Mouse (Mus musculus): ENCODE results near the gene Pak1ip1.
"Not testable (repeated sequence)": the region's sequence is repeated elsewhere in the genome, so short reads cannot be mapped to it uniquely, and the experiment has no call there.

Gene Pak1ip1

GRCm38 (mm10) chr13:41000926-41001639 is at the start of gene Pak1ip1:
Gene Pak1ip1 (plus strand): TSS chr13:41001023.
- DNase-seq, result peak; percentile 93 to 96

- DNase-seq, result no peak
Measured at GRCm38 (mm10) chr13:40951386-40951976, 49.3 kb upstream of the Pak1ip1 start.

- no peak for DNase-seq
Measured at GRCm38 (mm10) chr13:40953231-40953630, 47.6 kb upstream of the Pak1ip1 start.

- DNase-seq, result peak in 1 of 2 experiments; percentile 27
Measured at GRCm38 (mm10) chr13:40955773-40956172, 45.0 kb upstream of the Pak1ip1 start.

GRCm38 (mm10) chr13:40967609-40968008 is 33.2 kb upstream of the Pak1ip1 start:
- DNase-seq, result no peak

- DNase-seq, result no peak
Measured at GRCm38 (mm10) chr13:40968564-40968963, 32.3 kb upstream of the Pak1ip1 start.

GRCm38 (mm10) chr13:40969761-40970390 is 30.9 kb upstream of the Pak1ip1 start:
- no peak for DNase-seq

- DNase-seq, result no peak
Measured at GRCm38 (mm10) chr13:40971261-40971660, 29.6 kb upstream of the Pak1ip1 start.

- DNase-seq, result no peak
Measured at GRCm38 (mm10) chr13:40971831-40972230, 29.0 kb upstream of the Pak1ip1 start.

GRCm38 (mm10) chr13:40972976-40973375 is 27.8 kb upstream of the Pak1ip1 start:
- no peak for DNase-seq

- peak; percentile 75 to 83 for DNase-seq
Measured at GRCm38 (mm10) chr13:40977609-40978008, 23.2 kb upstream of the Pak1ip1 start.

- DNase-seq, result peak; percentile 21 to 53
Measured at GRCm38 (mm10) chr13:40978652-40979051, 22.2 kb upstream of the Pak1ip1 start.

- DNase-seq, result peak; percentile 49 to 59
Measured at GRCm38 (mm10) chr13:40979321-40979720, 21.5 kb upstream of the Pak1ip1 start.

- no peak for DNase-seq
Measured at GRCm38 (mm10) chr13:40982759-40983158, 18.1 kb upstream of the Pak1ip1 start.

- no peak for DNase-seq
Measured at GRCm38 (mm10) chr13:40986081-40986480, 14.7 kb upstream of the Pak1ip1 start.

- DNase-seq, result not testable (repeated sequence)
Measured at GRCm38 (mm10) chr13:40987608-40988303, 13.1 kb upstream of the Pak1ip1 start.

- no peak for DNase-seq
Measured at GRCm38 (mm10) chr13:40988418-40988817, 12.4 kb upstream of the Pak1ip1 start.

- no peak for DNase-seq
Measured at GRCm38 (mm10) chr13:40994487-40995263, 6.1 kb upstream of the Pak1ip1 start.

- DNase-seq, result not testable (repeated sequence)
Measured at GRCm38 (mm10) chr13:40998537-40998936, 2.3 kb upstream of the Pak1ip1 start.

- DNase-seq, result peak; percentile 21 to 63
Measured at GRCm38 (mm10) chr13:41000140-41000925, 490 bp upstream of the Pak1ip1 start.

GRCm38 (mm10) chr13:41002001-41002400 is 1.2 kb downstream of the Pak1ip1 start:
- no peak for DNase-seq

- peak; percentile 17 to 37 for DNase-seq
Measured at GRCm38 (mm10) chr13:41006244-41006643, 5.4 kb downstream of the Pak1ip1 start.

All from kidney, postnatal 25 days (tissue).